Mouse (Mus musculus): ENCODE measurements around the gene Zbtb20. TPM values are rescaled to one million over a fixed set of nuclear protein-coding genes. Genes with fewer than 3 reads are reported as not detected.

Gene Zbtb20
- total RNA-seq, 4 experiments from 2014 or later, result 253 to 310 (median 284) TPM

GRCm38 (mm10) chr16:43547323-43548180 lies 671.9 kb downstream of the Zbtb20 start:
- no peak for DNase-seq (ENCODE audit: low spot score in 2 of 2)

DNA sequence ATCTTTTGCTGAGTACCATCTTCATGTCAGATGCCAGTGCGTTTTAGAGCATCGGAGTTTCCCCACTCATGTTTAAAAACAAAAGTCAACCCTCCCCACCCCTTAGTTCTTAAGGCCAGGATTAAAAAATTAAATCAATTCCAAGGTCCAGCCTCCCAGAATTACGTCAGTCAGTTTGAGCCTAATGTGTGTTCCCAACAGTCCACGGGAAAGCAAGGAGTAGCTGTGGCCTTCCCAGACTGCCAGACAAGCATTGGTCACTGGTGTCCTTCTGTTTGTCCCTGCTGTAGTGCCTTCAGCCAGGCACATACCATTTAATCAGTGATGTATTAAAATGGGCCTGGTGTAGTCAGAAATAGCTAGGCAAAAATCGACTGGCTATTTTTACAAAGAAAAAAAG lies 673.1 kb downstream of the Zbtb20 start:
- DNase-seq (ENCODE audit: low spot score in 2 of 2), result no peak

DNA sequence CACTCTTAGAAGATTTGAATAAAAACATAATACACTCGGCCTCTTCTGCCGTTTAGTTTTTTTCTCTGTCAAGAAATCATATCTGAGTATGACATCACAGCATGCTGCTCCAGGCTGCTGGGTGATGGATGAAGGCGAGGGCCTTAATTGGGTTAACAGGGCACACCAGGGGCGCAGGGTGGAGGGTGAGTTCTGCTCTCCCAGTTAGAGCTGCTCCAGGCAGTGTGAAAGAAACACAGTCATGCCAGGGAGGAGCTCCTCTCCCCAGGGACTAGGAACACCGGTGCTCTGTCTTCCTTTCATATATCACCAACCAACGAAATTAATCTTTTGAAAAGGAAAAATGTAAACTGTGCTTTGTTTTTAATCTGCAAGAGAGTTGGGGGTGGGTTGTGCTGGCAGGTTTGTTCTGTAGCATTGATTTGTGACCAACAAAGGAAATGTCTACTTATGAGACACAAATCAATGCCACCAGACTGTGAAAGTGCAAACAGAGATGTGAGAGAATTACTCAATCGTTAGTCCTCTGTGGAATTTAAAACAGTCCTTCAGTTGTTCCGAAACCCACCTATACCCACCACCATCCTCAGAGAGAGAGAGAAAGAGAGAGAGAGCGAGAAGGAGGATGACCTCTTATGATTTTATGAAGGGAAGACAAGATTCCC lies 673.9 kb downstream of the Zbtb20 start:
- no peak for DNase-seq (ENCODE audit: low spot score in 2 of 2)

- DNase-seq (ENCODE audit: low spot score in 2 of 2), result no peak
Measured at GRCm38 (mm10) chr16:43552443-43552842, 676.8 kb downstream of the Zbtb20 start.

DNA sequence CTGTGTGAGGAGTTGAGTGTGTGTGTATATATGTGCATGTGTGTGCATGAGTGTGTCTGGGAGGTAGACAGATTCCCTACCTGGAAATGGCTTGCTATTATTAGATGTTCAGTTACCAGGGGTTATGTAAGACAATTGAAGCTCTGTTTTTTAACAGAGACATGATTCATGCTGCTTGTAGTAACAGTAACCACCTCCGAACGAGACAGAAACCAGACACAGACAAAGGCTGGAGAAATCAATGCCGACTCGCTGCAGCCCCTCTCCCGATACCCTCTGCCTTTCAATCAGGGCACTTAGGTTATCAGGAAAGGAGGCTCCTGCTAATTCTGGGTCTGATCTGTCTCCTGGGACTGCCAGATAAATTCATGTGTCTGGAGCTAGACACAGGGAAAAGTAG lies 681.7 kb downstream of the Zbtb20 start:
- DNase-seq (ENCODE audit: low spot score in 2 of 2), result no peak

DNA sequence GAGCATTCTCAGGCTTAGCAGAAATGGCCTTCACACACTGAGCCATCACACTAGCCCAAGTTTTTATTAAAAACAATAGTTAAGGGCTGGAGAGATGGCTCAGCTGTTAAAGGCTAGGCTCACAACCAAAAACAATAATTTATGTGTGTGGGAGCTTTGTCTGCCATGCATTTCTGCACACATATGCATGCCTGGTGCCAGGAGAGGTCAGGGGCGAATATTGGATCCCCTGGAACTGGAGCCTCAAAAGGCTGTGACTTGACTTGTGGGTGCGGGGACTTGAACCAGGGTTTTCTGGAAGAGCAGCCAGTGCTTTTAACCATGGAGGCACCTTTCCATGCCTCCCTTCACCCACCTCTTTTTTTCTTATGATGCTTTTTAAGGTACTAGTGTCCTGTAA lies 685.6 kb downstream of the Zbtb20 start:
- no peak for DNase-seq (ENCODE audit: low spot score in 2 of 2)

DNA sequence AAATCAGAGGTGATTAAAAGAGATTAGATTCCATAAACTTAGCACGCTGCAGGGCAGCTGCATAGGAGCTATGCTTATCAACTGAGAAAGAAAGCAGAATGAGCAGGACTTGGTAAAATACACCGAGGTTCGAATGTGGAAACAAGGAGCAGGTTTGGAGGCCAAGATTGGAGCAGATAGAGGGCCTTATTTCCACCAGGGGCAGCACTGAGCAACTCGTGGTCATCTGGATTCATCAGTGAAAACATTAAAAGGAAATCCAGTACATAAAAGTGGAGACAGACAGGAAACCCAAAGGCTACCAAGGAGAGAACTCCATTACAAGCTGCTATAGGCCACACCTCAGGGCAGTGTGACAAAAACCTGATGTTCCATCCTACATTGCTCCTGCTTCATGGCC lies 686.3 kb downstream of the Zbtb20 start:
- DNase-seq (ENCODE audit: low spot score in 2 of 2), result no peak

DNA sequence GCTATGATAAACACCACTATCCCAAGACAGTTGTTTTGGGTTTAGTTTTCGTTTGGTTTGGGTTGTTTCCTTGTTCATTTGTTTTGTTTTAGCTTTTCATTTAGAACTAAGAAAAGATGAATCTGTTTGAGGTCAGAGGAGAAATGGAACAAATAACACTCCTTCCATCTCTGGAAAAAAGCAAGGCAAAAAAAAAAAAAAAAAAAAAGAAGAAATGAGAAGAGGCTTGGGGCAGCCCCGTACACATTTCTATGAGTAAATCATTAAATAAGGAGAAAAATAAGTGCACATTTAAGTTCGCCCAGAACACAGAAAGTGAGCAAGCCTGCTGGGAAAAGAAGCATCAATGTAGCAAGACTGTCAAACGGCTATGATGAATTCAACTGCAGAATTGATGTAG lies 690.2 kb downstream of the Zbtb20 start:
- no peak for DNase-seq (ENCODE audit: low spot score in 2 of 2)

DNA sequence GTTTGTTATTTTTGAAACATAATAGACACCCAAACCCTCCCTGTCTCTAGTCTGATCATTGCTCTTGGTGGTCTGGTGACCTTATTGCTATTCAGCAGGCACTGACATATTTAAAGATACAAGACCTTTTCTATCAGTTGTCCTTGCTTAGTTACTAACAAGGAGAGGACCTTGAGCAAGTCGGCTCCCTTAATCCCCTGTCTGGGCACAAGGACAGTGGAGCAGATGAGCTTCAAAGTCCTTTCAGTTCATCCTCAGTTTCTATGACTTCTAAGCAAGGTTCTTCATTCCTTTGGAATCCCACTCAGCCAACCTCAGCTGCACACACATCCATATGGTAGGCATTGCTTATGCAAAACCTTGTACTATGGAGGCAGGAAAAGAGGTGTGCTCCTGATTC lies 690.8 kb downstream of the Zbtb20 start:
- DNase-seq (ENCODE audit: low spot score in 2 of 2), result no peak

DNA sequence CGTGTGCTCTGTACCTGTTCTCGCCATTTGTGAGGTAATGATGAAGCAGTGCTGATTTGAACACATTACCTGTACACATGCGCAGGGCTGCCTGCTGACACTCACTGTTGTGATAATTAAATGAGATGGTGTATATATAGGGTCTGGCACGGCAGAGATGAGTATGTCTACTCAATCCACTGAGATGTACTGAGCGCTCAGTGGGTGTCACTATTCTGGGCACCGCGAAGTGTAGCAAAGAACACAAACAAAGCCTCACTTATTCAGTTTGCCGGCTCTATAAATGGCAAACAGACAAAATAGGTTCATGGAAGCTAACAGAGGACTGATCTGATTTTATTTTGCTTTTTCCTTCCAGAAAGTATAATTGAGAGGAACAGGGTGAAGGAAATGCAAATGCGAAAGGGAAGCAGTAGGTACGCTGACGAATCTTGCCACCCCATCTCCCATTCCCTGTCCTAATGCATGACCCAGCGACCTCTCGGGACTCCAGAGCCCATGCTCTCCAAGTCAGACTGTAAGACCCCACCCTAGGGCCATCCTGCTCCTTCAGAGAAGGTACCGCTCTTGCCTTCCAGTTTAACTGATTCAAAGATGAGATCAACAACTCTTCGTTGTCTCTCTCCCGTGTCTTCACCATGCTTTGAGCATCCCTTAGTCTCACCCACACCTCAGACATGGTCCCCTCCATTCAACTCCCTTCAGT lies 695.8 kb downstream of the Zbtb20 start:
- no peak for DNase-seq (ENCODE audit: low spot score in 2 of 2)

- no peak for DNase-seq (ENCODE audit: low spot score in 2 of 2)
Measured at GRCm38 (mm10) chr16:43572171-43572570, 696.5 kb downstream of the Zbtb20 start.

DNA sequence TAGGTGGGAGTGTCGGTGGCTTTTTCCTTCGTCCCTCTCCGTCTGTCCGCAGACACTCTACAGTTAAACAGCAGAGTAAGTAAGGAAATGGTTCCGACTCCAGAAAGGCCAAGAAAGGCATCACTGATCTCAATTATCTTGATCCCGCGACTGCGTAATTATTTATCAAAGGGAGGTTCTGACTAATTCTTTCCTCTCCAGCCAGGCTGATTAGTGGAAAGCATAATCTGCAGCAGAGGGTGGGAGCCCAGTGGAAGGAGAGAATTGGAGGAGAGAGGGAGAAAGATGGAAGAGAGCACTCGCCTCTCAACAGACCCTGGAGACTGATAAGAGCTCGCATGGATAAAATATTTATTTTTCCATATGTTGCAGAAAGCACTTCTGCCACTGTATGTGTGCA lies 697.1 kb downstream of the Zbtb20 start:
- DNase-seq (ENCODE audit: low spot score in 2 of 2), result no peak

- DNase-seq (ENCODE audit: low spot score in 2 of 2), result no peak
Measured at GRCm38 (mm10) chr16:43573181-43573833, 697.6 kb downstream of the Zbtb20 start.

- DNase-seq (ENCODE audit: low spot score in 2 of 2), result peak; percentile 91 to 95
Measured at GRCm38 (mm10) chr16:43574006-43574764, 698.5 kb downstream of the Zbtb20 start.

DNA sequence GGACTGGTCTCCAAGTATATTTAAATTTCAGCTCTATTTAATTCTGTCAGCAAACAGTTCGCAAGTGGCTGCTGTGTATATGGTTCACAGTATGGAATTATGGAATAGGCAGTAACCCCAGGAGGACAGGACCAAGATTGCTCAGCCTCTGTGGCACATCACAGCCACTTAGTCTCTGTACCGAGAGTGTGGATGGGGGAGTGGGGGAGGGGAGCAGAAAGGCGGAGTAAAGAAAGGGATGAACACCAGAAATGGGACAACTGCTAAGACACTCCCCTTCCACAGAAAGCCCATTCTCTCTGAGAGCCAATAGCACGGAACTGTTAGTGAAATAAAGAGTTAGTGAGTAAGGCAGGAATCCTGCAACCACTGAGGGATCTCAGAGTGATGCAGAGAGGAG lies 699.4 kb downstream of the Zbtb20 start:
- no peak for DNase-seq (ENCODE audit: low spot score in 2 of 2)

- no peak for DNase-seq (ENCODE audit: low spot score in 2 of 2)
Measured at GRCm38 (mm10) chr16:43575507-43575906, 699.8 kb downstream of the Zbtb20 start.

DNA sequence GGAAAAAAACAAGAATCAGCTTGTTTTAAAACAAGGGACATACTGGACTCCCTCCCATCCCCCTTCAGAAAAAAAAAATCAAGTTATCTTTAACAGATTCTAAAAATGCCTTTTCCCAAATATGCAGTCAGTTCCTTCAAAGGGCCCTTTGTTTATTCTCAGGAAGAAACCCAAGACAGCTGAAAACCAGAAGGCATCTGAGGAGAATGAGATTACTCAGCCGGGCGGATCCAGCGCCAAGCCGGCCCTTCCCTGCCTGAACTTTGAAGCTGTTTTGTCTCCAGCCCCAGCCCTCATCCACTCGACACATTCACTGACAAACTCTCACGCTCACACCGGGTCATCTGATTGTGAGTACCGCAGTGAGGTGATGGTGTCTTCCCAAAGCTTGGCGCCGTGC lies 701.7 kb downstream of the Zbtb20 start:
- DNase-seq (ENCODE audit: low spot score in 2 of 2), result no peak

DNA sequence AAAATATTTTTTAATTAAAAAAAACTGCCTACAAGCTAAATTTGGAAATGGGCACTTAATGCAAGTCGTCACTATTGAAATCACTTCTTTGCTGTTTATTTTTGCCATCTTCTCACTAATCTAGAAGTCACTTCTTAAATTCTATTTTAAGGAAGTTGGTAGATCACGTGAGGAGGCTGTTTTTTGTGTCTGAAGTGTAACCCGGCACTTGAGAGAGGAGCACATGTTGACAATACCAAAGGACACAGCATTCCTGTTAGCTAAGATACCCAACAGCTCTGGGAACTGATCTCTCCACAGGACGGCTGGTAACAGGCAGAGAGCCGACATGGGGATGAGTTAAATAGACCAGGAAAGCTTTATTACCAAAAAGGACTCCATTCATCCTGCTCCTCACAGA lies 702.7 kb downstream of the Zbtb20 start:
- DNase-seq (ENCODE audit: low spot score in 2 of 2), result no peak

GRCm38 (mm10) chr16:43579111-43579510 lies 703.4 kb downstream of the Zbtb20 start:
- DNase-seq (ENCODE audit: low spot score in 2 of 2), result no peak

DNA sequence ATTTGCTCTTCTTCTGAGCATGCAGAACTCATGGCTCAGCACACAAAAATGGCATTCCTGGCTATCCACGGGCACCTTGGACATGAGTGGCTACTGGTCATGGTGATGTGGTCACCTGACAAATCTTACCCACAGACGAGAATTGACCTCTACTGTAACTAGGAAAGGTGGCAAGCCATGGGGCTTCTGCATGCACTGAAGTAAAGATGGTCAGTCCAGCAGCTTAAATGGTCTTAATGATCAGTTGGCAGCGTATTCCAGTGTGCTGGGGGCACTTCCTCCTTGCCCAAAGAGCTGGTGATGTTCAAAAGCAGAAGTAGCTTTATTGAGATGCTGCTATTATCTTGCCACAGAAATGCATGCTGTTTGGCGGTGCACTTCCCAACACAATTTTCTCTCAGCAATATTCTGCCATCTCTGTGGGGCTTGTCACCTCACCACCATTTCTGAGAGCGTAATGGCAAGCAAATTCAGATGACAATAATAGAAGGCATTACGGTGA lies 704.7 kb downstream of the Zbtb20 start:
- no peak for DNase-seq (ENCODE audit: low spot score in 2 of 2)

- no peak for DNase-seq (ENCODE audit: low spot score in 2 of 2)
Measured at GRCm38 (mm10) chr16:43581551-43581950, 705.9 kb downstream of the Zbtb20 start.

Data from layer of hippocampus, adult 8-10 months (tissue).